Mouse (Mus musculus): ENCODE results near the gene Kif26b.

- TF ChIP-seq POLR2A (IDR thresholded peaks at IDR 0.05; ENCODE audit: borderline replicate concordance, low read depth, low read length) (no peak), CTCF (IDR thresholded peaks at IDR 0.05; ENCODE audit: low read depth, low read length) (no peak)
Observed at GRCm38 (mm10) chr1:178512323-178513031, 16.4 kb upstream of the Kif26b start.
